Mouse (Mus musculus): ENCODE results near the gene Rpl36.

Rpl36 gene

DNA sequence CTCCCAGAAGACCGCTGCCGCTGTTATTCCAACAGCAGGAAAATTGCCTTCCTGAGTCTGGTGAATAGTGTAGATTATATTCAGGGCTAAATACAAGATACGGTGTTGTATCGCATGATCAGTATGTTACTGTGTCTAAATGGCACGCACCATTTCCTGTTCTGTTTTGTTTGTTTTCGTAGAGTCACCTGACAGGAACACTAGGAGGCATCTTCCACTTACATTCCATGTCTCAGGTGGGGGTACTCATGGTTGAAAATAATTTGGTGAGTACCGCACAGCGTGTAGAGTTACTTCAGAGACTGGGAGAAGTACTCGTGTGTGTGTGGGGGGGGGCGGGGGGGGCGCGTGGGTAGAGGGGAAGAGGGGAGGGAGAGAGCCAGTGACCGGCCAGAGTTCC is 34.3 kb downstream of the Rpl36 start:
- no peak for DNase-seq (ENCODE audit: low spot score in 2 of 2)

- no peak for DNase-seq (ENCODE audit: low spot score in 2 of 2)
Observed at GRCm38 (mm10) chr17:56651801-56652200, 38.6 kb downstream of the Rpl36 start.

DNA sequence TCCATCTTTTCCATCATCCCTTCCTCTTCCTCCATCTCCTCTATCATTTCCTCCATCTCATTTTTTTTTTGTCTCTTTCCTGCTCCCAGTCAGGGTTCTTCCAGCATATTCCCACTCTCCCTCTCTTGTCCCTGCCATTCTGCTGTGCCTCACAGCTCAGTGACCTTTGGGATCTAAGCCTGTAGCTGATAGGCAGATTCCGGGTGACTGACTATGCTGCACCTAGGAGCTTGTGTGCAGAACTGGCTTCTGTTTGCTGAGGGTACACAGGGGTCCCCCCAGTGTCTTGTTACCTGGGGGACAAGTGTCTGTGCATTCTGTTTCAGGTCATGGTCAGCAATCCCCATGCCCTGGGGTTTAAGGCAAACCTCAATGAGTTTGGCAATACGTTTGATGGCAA is 41.6 kb downstream of the Rpl36 start:
- DNase-seq (ENCODE audit: low spot score in 2 of 2) = no peak

GRCm38 (mm10) chr17:56655311-56655710 is 42.1 kb downstream of the Rpl36 start:
- no peak for DNase-seq (ENCODE audit: low spot score in 2 of 2)

- DNase-seq (ENCODE audit: low spot score in 2 of 2) = no peak
Observed at GRCm38 (mm10) chr17:56656171-56656570, 43.0 kb downstream of the Rpl36 start.

- no peak for DNase-seq (ENCODE audit: low spot score in 2 of 2)
Observed at GRCm38 (mm10) chr17:56663659-56664058, 50.4 kb downstream of the Rpl36 start.
